ENCODE assay signal across 17 mouse cellular contexts in the genomic region with DNA sequence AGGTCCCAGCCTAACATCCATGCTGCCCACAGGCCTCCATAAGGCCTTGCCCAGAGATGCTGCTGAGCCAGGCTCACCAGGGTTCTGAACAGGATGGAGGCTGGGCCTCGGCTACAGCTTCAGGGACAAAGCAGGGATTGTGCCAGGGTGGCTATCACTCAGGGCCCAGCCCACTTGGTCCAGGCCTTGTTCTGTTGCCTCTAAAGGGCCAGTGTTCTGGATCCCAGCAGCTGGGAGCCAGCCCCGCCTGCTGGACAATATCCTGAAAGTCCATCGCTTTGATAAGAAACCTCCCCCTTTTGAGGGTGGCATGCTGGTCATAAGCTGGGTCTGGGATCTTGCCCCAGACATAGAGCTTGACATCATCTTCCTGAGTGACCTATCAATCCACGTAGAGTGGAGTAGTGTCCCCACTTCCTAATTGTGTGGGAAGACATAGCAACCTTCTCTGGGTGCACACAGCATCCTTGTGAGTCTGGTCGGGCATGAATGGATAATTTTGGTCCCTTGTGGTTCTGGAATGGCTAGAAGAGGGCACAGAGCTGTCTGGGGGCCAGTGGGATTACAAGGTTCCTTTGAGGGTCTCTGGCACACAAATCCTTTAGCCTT. TPM values are rescaled to one million over a fixed set of nuclear protein-coding genes. Genes with fewer than 3 reads are reported as not detected.
DNase-seq lines count a peak whose midpoint lies in the region; ATAC-seq and TF ChIP-seq lines count a peak whose summit lies in the region.
"Had no signal": no experiment of that assay in that cellular context is flagged by ENCODE, and none has a peak within 500 bp of the region (broad histone marks: within the 10 kb centered on the region; RNA-seq: fewer than 3 reads in every experiment).

No protein-coding gene starts in this region.

- peaks cover 8% of the 10 kb centered on the region for H3K36me3 ChIP-seq in midbrain, embryonic 11.5 days (ENCODE audit: control insufficient read depth, insufficient read depth, low read length)
- H3K36me3 ChIP-seq: heart, embryonic 13.5 days; liver, embryonic 13.5 days had no signal

- intact Hi-C loops in left cerebral cortex, adult 2 months (cut with DNase I) = no loop called here

- peak overlapping the region; percentile 85 for H3K27ac ChIP-seq in left cerebral cortex, adult 2 months
- no peak overlapping the region for H3K27ac ChIP-seq in midbrain, embryonic 11.5 days (ENCODE audit: low read depth, low read length)
- H3K27ac ChIP-seq: heart, embryonic 13.5 days; liver, embryonic 13.5 days; midbrain, embryonic 12.5 days had no signal

- WGBS in midbrain, embryonic 11.5 days = 77% methylated on average over 5 of the region's 5 CpGs

- peak; percentile 45 to 49 for DNase-seq in cerebellum, adult 18-20 months
- no peak for DNase-seq in cerebellum, postnatal 36 days
- peak in 1 of 2 experiments; percentile 56 for DNase-seq in left cerebral cortex, adult 2 months (ENCODE audit: extremely low spot score in 1 of 2, low spot score in 2 of 2)
- DNase-seq in left cerebral cortex, adult 11 months (ENCODE audit: low spot score) = no peak
- DNase-seq in cerebellum, adult 8-10 months = peak; percentile 40
- DNase-seq in midbrain, embryonic 11.5 days (ENCODE audit: low spot score, missing footprints) = peak; percentile 72
- no peak for DNase-seq in adrenal gland, adult 8-10 months
- no peak for DNase-seq in natural killer cell, adult 2 months (ENCODE audit: low spot score in 2 of 2)
- DNase-seq: embryo, embryonic 11 days; gastrocnemius, postnatal 25 days; kidney, adult 18-20 months; liver, embryonic 13.5 days; lung, postnatal 10 days had no signal

- H3K9me3 ChIP-seq in midbrain, embryonic 11.5 days (ENCODE audit: control insufficient read depth, low read length) = no peaks in the 10 kb centered on the region
- H3K9me3 ChIP-seq: liver, embryonic 13.5 days; midbrain, embryonic 12.5 days had no signal

- no peak overlapping the region for H3K4me3 ChIP-seq in left cerebral cortex, adult 2 months
- H3K4me3 ChIP-seq in midbrain, embryonic 11.5 days (ENCODE audit: low read depth, low read length) = no peak overlapping the region
- H3K4me3 ChIP-seq: heart, embryonic 13.5 days; liver, embryonic 13.5 days; midbrain, embryonic 12.5 days had no signal

- H3K4me2 ChIP-seq in midbrain, embryonic 11.5 days = no peak overlapping the region
- H3K4me2 ChIP-seq: heart, embryonic 13.5 days; liver, embryonic 13.5 days; midbrain, embryonic 12.5 days had no signal

- H3K9ac ChIP-seq in midbrain, embryonic 11.5 days (ENCODE audit: low read length) = no peak overlapping the region
- H3K9ac ChIP-seq: heart, embryonic 13.5 days; liver, embryonic 13.5 days; midbrain, embryonic 12.5 days had no signal

- no peaks in the 10 kb centered on the region for H3K27me3 ChIP-seq in midbrain, embryonic 11.5 days (ENCODE audit: control insufficient read depth, insufficient read depth, low read length)
- H3K27me3 ChIP-seq: midbrain, embryonic 12.5 days had no signal

- TF ChIP-seq CTCF in left cerebral cortex, adult 2 months (IDR thresholded peaks at IDR 0.05) = no peak; the same call in none of the 2 replicates

- no peak for ATAC-seq in midbrain, embryonic 11.5 days (ENCODE audit: low FRiP score)
- ATAC-seq: Patski had no signal

- peaks cover 26% of the 10 kb centered on the region for H3K4me1 ChIP-seq in midbrain, embryonic 11.5 days (ENCODE audit: control insufficient read depth, insufficient read depth, low read length)
- H3K4me1 ChIP-seq: heart, embryonic 13.5 days; liver, embryonic 13.5 days had no signal

RNA-seq across cellular contexts. Expression of a gene that starts 6.1 kb away (rescaled TPM):
- 100 to 1,000 TPM; 223 to 224 TPM for total RNA-seq in left cerebral cortex, adult 2 months (2021)
- polyA plus RNA-seq in midbrain, embryonic 11.5 days (2014; fragmentation: Nextera tagmentation; extraction: Ambion mirVana) = 9.9 and 11.4 TPM in 2 replicates
- 1 to 10 TPM; 2.0 to 4.1 (median 3.6) TPM for total RNA-seq in adrenal gland, adult 8-10 months (2022)
- total RNA-seq: hematopoietic stem cell, adult 5-6 weeks had no signal

RNA-seq across cellular contexts. Expression of a gene that starts 37.4 kb away (rescaled TPM):
- 100 to 1,000 TPM; 116 to 132 TPM for total RNA-seq in left cerebral cortex, adult 2 months (2021)
- polyA plus RNA-seq in midbrain, embryonic 11.5 days (2014; fragmentation: Nextera tagmentation; extraction: Ambion mirVana) = 55.5 and 56.4 TPM in 2 replicates
- 10 to 100 TPM; 59.9 to 67.9 (median 62.6) TPM for total RNA-seq in adrenal gland, adult 8-10 months (2022)

Comparison
In these comparisons a context has a peak if more than half of its experiments do, and no peak if none do; other contexts are left out.
1. DNase-seq: peak in cerebellum, adult 18-20 months (2 of 2), cerebellum, adult 8-10 months (single experiment) and midbrain, embryonic 11.5 days (single experiment); none in cerebellum, postnatal 36 days (0 of 2), left cerebral cortex, adult 11 months (single experiment), adrenal gland, adult 8-10 months (single experiment) and natural killer cell, adult 2 months (0 of 2).
2. RNA of a gene that starts 6.1 kb away (total RNA-seq): 223 to 224 TPM in left cerebral cortex, adult 2 months; 2.0 to 4.1 TPM in adrenal gland, adult 8-10 months; every median in the first group is over 10 times any median in the second.